Mouse (Mus musculus) myocyte (in vitro differentiated cells): ENCODE results near the gene Gm37240. TPM values are rescaled to one million over a fixed set of nuclear protein-coding genes. Genes with fewer than 3 reads are reported as not detected.

Experiments used
- H3K27me3 ChIP-seq: one replicate; pipeline ENCODE4 v1.6.1; 2011; ENCODE audit not compliant: control insufficient read depth, insufficient read depth, insufficient read length
- H3K36me3 ChIP-seq: one replicate; pipeline ENCODE4 v1.6.1; 2011; ENCODE audit not compliant: control insufficient read depth, insufficient read depth
- H3K4me2 ChIP-seq: one replicate; pipeline ENCODE4 v1.6.1; 2011; ENCODE audit warnings: low read depth, control low read depth
- H3K4me3 ChIP-seq: one replicate; pipeline ENCODE4 v1.5.1; 2011; ENCODE audit warnings: mild to moderate bottlenecking, control low read depth, moderate library complexity
- H3K79me2 ChIP-seq: one replicate; pipeline ENCODE4 v1.6.1; 2011; ENCODE audit not compliant: control insufficient read depth, insufficient read depth
- H3ac ChIP-seq: one replicate; pipeline ENCODE4 v1.6.1; 2011; ENCODE audit not compliant: control insufficient read depth, insufficient read length
- CEBPB ChIP-seq: IDR thresholded peaks from 2 replicates; pipeline ENCODE4 v1.6.1; 2011; ENCODE audit warnings: mild to moderate bottlenecking, moderate library complexity; ENCODE audit not compliant: poor library complexity, insufficient read depth, severe bottlenecking
- E2F4 ChIP-seq: IDR thresholded peaks from one replicate; pipeline ENCODE4 v1.6.1; 2011; ENCODE audit warnings: mild to moderate bottlenecking, control low read depth, moderate library complexity; ENCODE audit not compliant: insufficient read depth
- MAX ChIP-seq: IDR thresholded peaks from one replicate; pipeline ENCODE4 v1.6.1; 2011; ENCODE audit warnings: low read depth, mild to moderate bottlenecking, control low read depth
- MYOD1 ChIP-seq, 3 experiments: IDR thresholded peaks; one replicate each; pipeline ENCODE4 v1.6.1; 2011; ENCODE audit warnings: control low read depth in 2 of 3, low read depth in 2 of 3, mild to moderate bottlenecking in 2 of 3, moderate library complexity in 1 of 3; ENCODE audit not compliant: insufficient read length in 2 of 3, control insufficient read depth in 1 of 3
- MYOG ChIP-seq, 3 experiments: IDR thresholded peaks; one replicate each; pipeline ENCODE4 v1.6.1; 2011; ENCODE audit warnings: control low read depth in 2 of 3, low read depth in 2 of 3, mild to moderate bottlenecking in 2 of 3; ENCODE audit not compliant: insufficient read length in 2 of 3, control insufficient read depth in 1 of 3, insufficient read depth in 1 of 3
- POLR2A ChIP-seq: IDR thresholded peaks from one replicate; pipeline ENCODE4 v1.6.1; 2011; ENCODE audit warnings: low read depth, mild to moderate bottlenecking, control low read depth, moderate library complexity; ENCODE audit not compliant: insufficient read length
- POLR2AphosphoS2 ChIP-seq: IDR thresholded peaks from one replicate; pipeline ENCODE4 v1.6.1; 2011; ENCODE audit warnings: low read depth, control low read depth; ENCODE audit not compliant: insufficient read length
- REST ChIP-seq: IDR thresholded peaks from one replicate; pipeline ENCODE4 v1.6.1; 2011; ENCODE audit warnings: mild to moderate bottlenecking, control low read depth, moderate library complexity; ENCODE audit not compliant: insufficient read depth, insufficient read length
- SRF ChIP-seq: IDR thresholded peaks from one replicate; pipeline ENCODE4 v1.6.1; 2011; ENCODE audit warnings: low read depth; ENCODE audit not compliant: control insufficient read depth, insufficient read length
- TCF12 ChIP-seq: IDR thresholded peaks from one replicate; pipeline ENCODE4 v1.6.1; 2011; ENCODE audit warnings: mild to moderate bottlenecking, control low read depth; ENCODE audit not compliant: poor library complexity, insufficient read depth, severe bottlenecking
- TCF3 ChIP-seq: IDR thresholded peaks from one replicate; pipeline ENCODE4 v1.6.1; 2011; ENCODE audit warnings: low read depth, control low read depth; ENCODE audit not compliant: insufficient read length
- USF1 ChIP-seq: IDR thresholded peaks from one replicate; pipeline ENCODE4 v1.6.1; 2011; ENCODE audit warnings: low read depth, mild to moderate bottlenecking, control low read depth, moderate library complexity
- polyA plus RNA-seq: library from polyadenylated mRNA; unstranded; fragments of >200 nt; fragmentation: generic; extraction: Trizol; gene quantifications from one replicate; pipeline ENCODE4 v1.2.1, GENCODE M21; 2012; ENCODE audit warnings: missing spikeins

Gm37240 gene
- polyA plus RNA-seq, 1 experiment = 8.7 TPM

GRCm38 (mm10) chr3:84474981-84475775, 1412.1 kb downstream of the Gm37240 start:
- Histone ChIP-seq H3K4me2 (no peak overlapping the region), H3ac (no peak overlapping the region), H3K4me3 (no peak overlapping the region), H3K36me3 (no peaks in the 10 kb centered on the region), H3K27me3 (peaks cover 8% of the 10 kb centered on the region), H3K79me2 (no peaks in the 10 kb centered on the region)
- TF ChIP-seq MYOD1 (IDR thresholded peaks at IDR 0.05; ENCODE audit: control insufficient read depth in 1 of 3, insufficient read length in 2 of 3, low read depth in 2 of 3) (no peak), POLR2A (no peak), MYOG (IDR thresholded peaks at IDR 0.05; ENCODE audit: control insufficient read depth in 1 of 3, insufficient read depth in 1 of 3, insufficient read length in 2 of 3, low read depth in 2 of 3) (no peak), CEBPB (no peak), POLR2AphosphoS2 (no peak), E2F4 (no peak), MAX (no peak)

- Histone ChIP-seq H3K36me3 (no peaks in the 10 kb centered on the region), H3K79me2 (no peaks in the 10 kb centered on the region), H3ac (no peak overlapping the region), H3K4me2 (no peak overlapping the region), H3K4me3 (no peak overlapping the region), H3K27me3 (peaks cover under 1% of the 10 kb centered on the region)
- TF ChIP-seq MYOG (IDR thresholded peaks at IDR 0.05; ENCODE audit: control insufficient read depth in 1 of 3, insufficient read depth in 1 of 3, insufficient read length in 2 of 3, low read depth in 2 of 3) (no peak), POLR2AphosphoS2 (no peak)
Measured at GRCm38 (mm10) chr3:84474398-84474797, 1412.9 kb downstream of the Gm37240 start.

GRCm38 (mm10) chr3:84472955-84473354, 1414.4 kb downstream of the Gm37240 start:
- no peaks in the 10 kb centered on the region for H3K27me3 ChIP-seq
- H3ac ChIP-seq = no peak overlapping the region
- H3K4me3 ChIP-seq = no peak overlapping the region
- TF ChIP-seq USF1 (no peak), POLR2AphosphoS2 (no peak), CEBPB (no peak), MYOD1 (IDR thresholded peaks at IDR 0.05; ENCODE audit: control insufficient read depth in 1 of 3, insufficient read length in 2 of 3, low read depth in 2 of 3) (no peak), SRF (no peak), MYOG (IDR thresholded peaks at IDR 0.05; ENCODE audit: control insufficient read depth in 1 of 3, insufficient read depth in 1 of 3, insufficient read length in 2 of 3, low read depth in 2 of 3) (no peak), POLR2A (no peak), E2F4 (no peak), REST (no peak), MAX (no peak), TCF12 (no peak), TCF3 (no peak)
- H3K4me2 ChIP-seq = no peak overlapping the region
- no peaks in the 10 kb centered on the region for H3K36me3 ChIP-seq
- no peaks in the 10 kb centered on the region for H3K79me2 ChIP-seq

GRCm38 (mm10) chr3:84472527-84472926, 1414.8 kb downstream of the Gm37240 start:
- no peak overlapping the region for H3K4me2 ChIP-seq
- H3K4me3 ChIP-seq = no peak overlapping the region
- no peaks in the 10 kb centered on the region for H3K79me2 ChIP-seq
- TF ChIP-seq MYOD1 (IDR thresholded peaks at IDR 0.05; ENCODE audit: control insufficient read depth in 1 of 3, insufficient read length in 2 of 3, low read depth in 2 of 3) (no peak), POLR2AphosphoS2 (no peak), TCF12 (no peak), USF1 (no peak), MAX (no peak), CEBPB (no peak), POLR2A (no peak), SRF (no peak), REST (no peak), MYOG (IDR thresholded peaks at IDR 0.05; ENCODE audit: control insufficient read depth in 1 of 3, insufficient read depth in 1 of 3, insufficient read length in 2 of 3, low read depth in 2 of 3) (no peak), E2F4 (no peak), TCF3 (no peak)
- H3ac ChIP-seq = no peak overlapping the region
- no peaks in the 10 kb centered on the region for H3K27me3 ChIP-seq
- no peaks in the 10 kb centered on the region for H3K36me3 ChIP-seq

- no peaks in the 10 kb centered on the region for H3K27me3 ChIP-seq
- no peak overlapping the region for H3K4me2 ChIP-seq
- H3K4me3 ChIP-seq = no peak overlapping the region
- H3ac ChIP-seq = no peak overlapping the region
- no peaks in the 10 kb centered on the region for H3K79me2 ChIP-seq
- TF ChIP-seq SRF (no peak), TCF12 (no peak)
- H3K36me3 ChIP-seq = no peaks in the 10 kb centered on the region
Measured at GRCm38 (mm10) chr3:84471146-84471545, 1416.2 kb downstream of the Gm37240 start.
